21 mouse cellular contexts compared by ENCODE assay signal in the genomic region with DNA sequence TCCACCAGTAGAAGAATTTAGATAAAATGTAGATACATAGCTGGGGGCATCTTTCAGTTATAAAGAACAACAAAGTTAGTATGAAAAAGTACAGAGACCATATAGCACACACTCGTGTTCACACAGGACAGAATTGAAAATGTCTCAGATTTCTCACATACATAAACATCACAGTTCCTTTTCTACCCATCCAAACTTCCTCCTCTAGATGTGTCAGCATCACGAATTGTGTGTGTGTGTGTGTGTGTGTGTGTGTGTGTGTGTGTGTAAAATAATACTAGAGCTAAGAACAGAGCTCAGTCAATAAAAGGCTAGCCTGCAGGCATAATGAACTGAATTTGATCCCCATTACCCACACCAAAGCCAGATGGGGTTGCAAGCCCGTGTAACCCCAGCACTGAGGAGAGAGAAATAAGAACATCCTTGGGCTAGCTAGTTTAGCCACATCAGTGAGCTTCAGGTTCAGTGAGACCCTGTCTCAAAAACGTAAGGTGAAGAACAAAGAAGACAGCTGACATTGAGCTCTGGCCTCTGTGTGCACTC. TPM values are rescaled to one million over a fixed set of nuclear protein-coding genes. Genes with fewer than 3 reads are reported as not detected.
A peak's percentile ranks its signal among the peaks of the same experiment; 100 is the strongest.
DNase-seq lines count a peak whose midpoint lies in the region; ATAC-seq and TF ChIP-seq lines count a peak whose summit lies in the region.
"Had no signal": no experiment of that assay in that cellular context is flagged by ENCODE, and none has a peak within 500 bp of the region (broad histone marks: within the 10 kb centered on the region; RNA-seq: fewer than 3 reads in every experiment).

No protein-coding gene starts in this region.

- no peaks in the 10 kb centered on the region for H3K27me3 ChIP-seq in embryonic facial prominence, embryonic 11.5 days (ENCODE audit: control insufficient read depth, insufficient read depth, low read length)
- H3K27me3 ChIP-seq in embryonic facial prominence, embryonic 10.5 days (replicated peaks; ENCODE audit: low read depth, poor library complexity, severe bottlenecking) = no peaks in the 10 kb centered on the region
- no peaks in the 10 kb centered on the region for H3K27me3 ChIP-seq in embryonic facial prominence, embryonic 14.5 days (replicated peaks; ENCODE audit: control insufficient read depth, insufficient read depth, low read length)
- no peaks in the 10 kb centered on the region for H3K27me3 ChIP-seq in limb, embryonic 14.5 days (ENCODE audit: control insufficient read depth, insufficient read depth, low read length)
- no peaks in the 10 kb centered on the region for H3K27me3 ChIP-seq in midbrain, embryonic 13.5 days
- H3K27me3 ChIP-seq: embryonic facial prominence, embryonic 15.5 days; hindbrain, embryonic 12.5 days; hindbrain, embryonic 15.5 days had no signal

- no peaks in the 10 kb centered on the region for H3K36me3 ChIP-seq in embryonic facial prominence, embryonic 11.5 days (replicated peaks; ENCODE audit: control insufficient read depth, insufficient read depth, low read depth, low read length)
- no peaks in the 10 kb centered on the region for H3K36me3 ChIP-seq in embryonic facial prominence, embryonic 10.5 days (replicated peaks)
- H3K36me3 ChIP-seq in embryonic facial prominence, embryonic 14.5 days (ENCODE audit: control insufficient read depth, insufficient read depth, low read length) = no peaks in the 10 kb centered on the region
- no peaks in the 10 kb centered on the region for H3K36me3 ChIP-seq in limb, embryonic 14.5 days (ENCODE audit: control insufficient read depth, insufficient read depth, low read length)
- no peaks in the 10 kb centered on the region for H3K36me3 ChIP-seq in midbrain, embryonic 13.5 days
- H3K36me3 ChIP-seq: embryonic facial prominence, embryonic 15.5 days; hindbrain, embryonic 12.5 days; hindbrain, embryonic 15.5 days had no signal

- peak; percentile 67; the same call in 1 of the 2 replicates for ATAC-seq in embryonic facial prominence, embryonic 11.5 days (replicated peaks; ENCODE audit: insufficient number of reproducible peaks, low FRiP score, low TSS enrichment, low read depth)
- peak; percentile 22; the same call in 1 of the 2 replicates for ATAC-seq in embryonic facial prominence, embryonic 14.5 days (ENCODE audit: low read depth)
- no peak for ATAC-seq in limb, embryonic 14.5 days (ENCODE audit: low FRiP score, low read depth)
- peak; percentile 67 for ATAC-seq in neutrophil, adult 5-6 weeks (ENCODE audit: extremely low read depth, insufficient number of reproducible peaks, low FRiP score, poor library complexity, severe bottlenecking)
- no peak for ATAC-seq in midbrain, embryonic 13.5 days
- ATAC-seq: forebrain, embryonic 14.5 days; forebrain, postnatal 0 days had no signal

- WGBS in embryonic facial prominence, embryonic 11.5 days = 37% methylated on average over 4 of the region's 4 CpGs
- 49% methylated on average over 4 of the region's 4 CpGs for WGBS in embryonic facial prominence, embryonic 10.5 days
- 28% methylated on average over 4 of the region's 4 CpGs for WGBS in embryonic facial prominence, embryonic 14.5 days
- WGBS in limb, embryonic 14.5 days = 26% methylated on average over 4 of the region's 4 CpGs
- 60% methylated on average over 4 of the region's 4 CpGs for WGBS in midbrain, embryonic 13.5 days

- H3K9me3 ChIP-seq in embryonic facial prominence, embryonic 11.5 days (replicated peaks; ENCODE audit: control insufficient read depth, low read length) = no peaks in the 10 kb centered on the region
- H3K9me3 ChIP-seq in embryonic facial prominence, embryonic 10.5 days = no peaks in the 10 kb centered on the region
- H3K9me3 ChIP-seq in embryonic facial prominence, embryonic 14.5 days (ENCODE audit: control insufficient read depth, low read length) = no peaks in the 10 kb centered on the region
- H3K9me3 ChIP-seq in limb, embryonic 14.5 days (ENCODE audit: control insufficient read depth, low read length) = no peaks in the 10 kb centered on the region
- no peaks in the 10 kb centered on the region for H3K9me3 ChIP-seq in midbrain, embryonic 13.5 days
- H3K9me3 ChIP-seq: embryonic facial prominence, embryonic 15.5 days; hindbrain, embryonic 12.5 days; hindbrain, embryonic 15.5 days had no signal

- no peak overlapping the region for H3K9ac ChIP-seq in embryonic facial prominence, embryonic 11.5 days (replicated peaks; ENCODE audit: low read length)
- H3K9ac ChIP-seq in embryonic facial prominence, embryonic 14.5 days (ENCODE audit: low read depth, low read length) = no peak overlapping the region
- H3K9ac ChIP-seq in limb, embryonic 14.5 days (ENCODE audit: low read depth, low read length, severe bottlenecking) = no peak overlapping the region
- no peak overlapping the region for H3K9ac ChIP-seq in midbrain, embryonic 13.5 days (replicated peaks)
- H3K9ac ChIP-seq: embryonic facial prominence, embryonic 15.5 days; forebrain, postnatal 0 days; hindbrain, embryonic 12.5 days; hindbrain, embryonic 15.5 days had no signal

- no peak overlapping the region for H3K27ac ChIP-seq in embryonic facial prominence, embryonic 11.5 days (replicated peaks; ENCODE audit: low read depth, low read length)
- no peak overlapping the region for H3K27ac ChIP-seq in embryonic facial prominence, embryonic 10.5 days (replicated peaks)
- no peak overlapping the region for H3K27ac ChIP-seq in embryonic facial prominence, embryonic 14.5 days (replicated peaks; ENCODE audit: low read depth, low read length)
- H3K27ac ChIP-seq in limb, embryonic 14.5 days (replicated peaks; ENCODE audit: low read depth, low read length) = no peak overlapping the region
- H3K27ac ChIP-seq in midbrain, embryonic 13.5 days = no peak overlapping the region
- H3K27ac ChIP-seq: embryonic facial prominence, embryonic 15.5 days; gastrocnemius, adult 2 months; hindbrain, embryonic 12.5 days; hindbrain, embryonic 15.5 days had no signal

- no peak overlapping the region for H3K4me2 ChIP-seq in embryonic facial prominence, embryonic 11.5 days (ENCODE audit: low read depth, low read length)
- H3K4me2 ChIP-seq in embryonic facial prominence, embryonic 14.5 days (ENCODE audit: low read depth, low read length) = no peak overlapping the region
- H3K4me2 ChIP-seq in limb, embryonic 14.5 days (replicated peaks; ENCODE audit: low read depth, low read length, severe bottlenecking) = no peak overlapping the region
- H3K4me2 ChIP-seq in midbrain, embryonic 13.5 days (replicated peaks) = no peak overlapping the region
- H3K4me2 ChIP-seq: embryonic facial prominence, embryonic 15.5 days; heart, embryonic 11.5 days; hindbrain, embryonic 12.5 days; hindbrain, embryonic 15.5 days had no signal

- peak; percentile 35 for DNase-seq in embryonic facial prominence, embryonic 11.5 days (ENCODE audit: low spot score)
- no peak for DNase-seq in embryonic facial prominence, embryonic 10.5 days (ENCODE audit: low spot score)
- DNase-seq in embryonic facial prominence, embryonic 14.5 days (ENCODE audit: low spot score) = no peak
- DNase-seq in limb, embryonic 14.5 days (ENCODE audit: low spot score) = peak; percentile 22
- DNase-seq in left cerebral cortex, postnatal 10 days (ENCODE audit: extremely low spot score in 1 of 2, low spot score in 2 of 2) = no peak
- DNase-seq: adrenal gland, postnatal 10 days; cerebellum, adult 11 months; cerebellum, adult 2 months; cerebellum, adult 9-11 months; cerebellum, postnatal 25 days; forebrain, postnatal 0 days; gastrocnemius, adult 2 months; gastrocnemius, postnatal 14 days; heart, adult 11 months had no signal

- TF ChIP-seq POLR2A in limb, embryonic 14.5 days (IDR thresholded peaks at IDR 0.05; ENCODE audit: borderline replicate concordance, extremely low read depth, insufficient read depth, insufficient read length) = no peak

- H3K4me1 ChIP-seq in embryonic facial prominence, embryonic 11.5 days (ENCODE audit: control insufficient read depth, insufficient read depth, low read length) = no peaks in the 10 kb centered on the region
- H3K4me1 ChIP-seq in embryonic facial prominence, embryonic 10.5 days = peaks cover 7% of the 10 kb centered on the region; the same call in 1 of the 2 replicates
- H3K4me1 ChIP-seq in embryonic facial prominence, embryonic 14.5 days (ENCODE audit: control insufficient read depth, insufficient read depth, low read length) = peaks cover 3% of the 10 kb centered on the region; the same call in 1 of the 2 replicates
- peaks cover 7% of the 10 kb centered on the region; the same call in 1 of the 2 replicates for H3K4me1 ChIP-seq in limb, embryonic 14.5 days (ENCODE audit: control insufficient read depth, insufficient read depth, low read length)
- H3K4me1 ChIP-seq in midbrain, embryonic 13.5 days (replicated peaks) = no peaks in the 10 kb centered on the region
- H3K4me1 ChIP-seq: embryonic facial prominence, embryonic 15.5 days; hindbrain, embryonic 12.5 days; hindbrain, embryonic 15.5 days had no signal

- intact Hi-C loops in left cerebral cortex, postnatal 10 days (cut with DNase I) = no loop called here

- H3K4me3 ChIP-seq in embryonic facial prominence, embryonic 11.5 days (ENCODE audit: low read depth, low read length) = no peak overlapping the region
- no peak overlapping the region for H3K4me3 ChIP-seq in embryonic facial prominence, embryonic 10.5 days
- no peak overlapping the region for H3K4me3 ChIP-seq in embryonic facial prominence, embryonic 14.5 days (ENCODE audit: low read depth, low read length)
- H3K4me3 ChIP-seq in limb, embryonic 14.5 days (replicated peaks; ENCODE audit: low read length) = no peak overlapping the region
- no peak overlapping the region for H3K4me3 ChIP-seq in midbrain, embryonic 13.5 days (replicated peaks)
- H3K4me3 ChIP-seq: embryonic facial prominence, embryonic 15.5 days; gastrocnemius, adult 2 months; hindbrain, embryonic 12.5 days; hindbrain, embryonic 15.5 days had no signal

RNA-seq across cellular contexts. Expression of a gene that starts 22.6 kb away (rescaled TPM):
- 9.4 and 10.7 TPM in 2 replicates for polyA plus RNA-seq in embryonic facial prominence, embryonic 11.5 days (2014; fragmentation: Nextera tagmentation; extraction: Ambion mirVana)
- polyA plus RNA-seq in embryonic facial prominence, embryonic 10.5 days (2016; fragmentation: Nextera tagmentation; extraction: Ambion mirVana) = 8.0 and 8.3 TPM in 2 replicates
- polyA plus RNA-seq in embryonic facial prominence, embryonic 14.5 days (2014; fragmentation: Nextera tagmentation; extraction: Ambion mirVana) = 15.7 and 16.4 TPM in 2 replicates
- polyA plus RNA-seq in limb, embryonic 14.5 days (2012; rRNA removed) = 10.7 and 11.3 TPM in 2 replicates
- polyA plus RNA-seq in limb, embryonic 14.5 days (2014; fragmentation: Nextera tagmentation; extraction: Ambion mirVana) = 14.6 and 18.4 TPM in 2 replicates
- 4.3 and 8.1 TPM in 2 replicates for total RNA-seq in neutrophil, adult 5-6 weeks (2017)
- 1 to 10 TPM; 5.1 to 5.4 TPM for total RNA-seq in left cerebral cortex, postnatal 10 days (2021)
- 0.95 and 1.7 TPM in 2 replicates for polyA plus RNA-seq in midbrain, embryonic 13.5 days (2015; fragmentation: Nextera tagmentation; extraction: Ambion mirVana)

Comparison
In these comparisons a context has a peak if more than half of its experiments do, and no peak if none do; other contexts are left out.
1. DNase-seq: peak in embryonic facial prominence, embryonic 11.5 days (single experiment) and limb, embryonic 14.5 days (single experiment); none in embryonic facial prominence, embryonic 10.5 days (single experiment), embryonic facial prominence, embryonic 14.5 days (single experiment) and left cerebral cortex, postnatal 10 days (0 of 2).
2. ATAC-seq: peak in embryonic facial prominence, embryonic 11.5 days (single experiment), embryonic facial prominence, embryonic 14.5 days (single experiment) and neutrophil, adult 5-6 weeks (single experiment); none in limb, embryonic 14.5 days (single experiment) and midbrain, embryonic 13.5 days (single experiment).